Mouse (Mus musculus): ENCODE results near the gene Alpk1.

Alpk1 gene

DNA sequence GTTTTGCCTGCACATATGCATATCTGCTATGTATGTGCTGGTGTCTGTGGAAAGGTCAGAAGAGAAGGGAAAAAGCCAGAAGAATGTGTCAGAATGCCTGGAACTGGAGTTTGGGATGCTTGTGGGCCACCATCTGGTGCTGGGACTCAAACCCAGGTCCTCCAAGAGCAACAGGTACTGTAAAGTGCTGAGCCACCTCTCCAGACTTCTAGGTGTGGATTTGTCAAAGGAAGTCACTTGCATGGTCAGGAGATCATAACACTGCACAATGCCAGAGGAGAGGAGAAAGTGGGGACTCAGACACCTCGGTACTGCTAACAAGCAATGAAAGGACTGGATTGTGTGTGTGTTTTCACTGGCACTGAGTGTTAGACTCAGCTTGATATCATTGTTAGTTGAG, 150.1 kb downstream of the Alpk1 start:
- no peak for DNase-seq (ENCODE audit: low read depth, low spot score)

DNA sequence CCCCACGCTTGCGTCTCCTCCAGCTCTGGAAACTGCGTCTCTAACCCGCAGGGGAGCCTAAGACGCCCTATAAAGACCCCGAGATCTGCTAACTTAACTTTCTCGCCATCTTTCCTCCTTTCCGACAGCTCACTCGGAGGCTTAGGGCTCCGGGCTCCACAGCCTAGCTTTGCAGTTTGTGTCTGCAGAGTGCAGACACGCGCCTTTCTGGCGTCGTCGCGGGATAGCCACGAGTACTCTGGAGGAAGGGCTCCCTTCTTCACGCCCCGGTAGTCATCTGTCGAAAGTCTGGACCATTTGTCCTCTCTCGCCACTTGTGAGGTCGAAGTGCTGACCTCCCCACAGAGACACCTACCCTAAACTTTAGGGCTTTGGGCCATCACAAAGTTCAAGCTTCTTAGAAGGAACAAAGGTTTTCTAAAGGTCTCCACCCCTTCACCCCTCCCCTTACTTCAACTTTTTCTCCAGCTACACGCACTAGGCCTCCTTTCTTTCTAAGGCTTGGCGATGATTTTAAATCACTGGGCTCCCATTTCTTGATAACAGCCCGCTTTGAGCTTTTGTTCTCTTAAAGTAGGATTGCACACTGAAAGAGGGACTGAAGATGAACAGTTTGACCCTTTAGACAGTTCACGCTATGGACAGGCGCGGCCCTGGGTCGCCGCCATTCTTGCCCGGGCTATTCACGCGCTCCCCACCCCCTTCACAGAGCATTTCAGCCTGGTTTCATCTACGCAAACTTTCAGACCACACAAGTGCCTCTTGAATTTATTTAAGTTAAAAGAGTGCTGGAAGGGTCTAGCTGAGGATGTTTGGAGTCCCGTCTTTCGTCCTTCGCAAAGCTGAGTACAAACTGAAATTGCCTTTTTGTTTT, 151.8 kb downstream of the Alpk1 start:
- no peak for DNase-seq (ENCODE audit: low read depth, low spot score)

DNA sequence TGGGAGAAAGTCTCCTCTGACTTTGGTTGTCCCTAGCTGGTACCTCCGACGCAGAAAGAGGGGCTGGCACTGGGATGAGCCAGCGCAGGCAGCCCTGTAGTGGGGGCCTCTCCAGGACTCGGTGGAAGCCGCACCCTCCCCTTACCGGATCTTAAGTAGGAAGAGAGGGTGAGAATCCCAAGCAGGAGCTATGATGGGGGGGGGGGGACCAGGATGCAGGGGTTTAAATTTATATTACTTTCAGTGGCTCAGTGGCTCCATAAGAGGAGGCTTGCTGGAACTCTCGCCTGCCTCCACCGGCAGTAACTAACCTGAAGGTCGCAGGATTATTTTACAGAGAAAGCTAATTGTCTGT, 152.4 kb downstream of the Alpk1 start:
- no peak for DNase-seq (ENCODE audit: low read depth, low spot score)

DNA sequence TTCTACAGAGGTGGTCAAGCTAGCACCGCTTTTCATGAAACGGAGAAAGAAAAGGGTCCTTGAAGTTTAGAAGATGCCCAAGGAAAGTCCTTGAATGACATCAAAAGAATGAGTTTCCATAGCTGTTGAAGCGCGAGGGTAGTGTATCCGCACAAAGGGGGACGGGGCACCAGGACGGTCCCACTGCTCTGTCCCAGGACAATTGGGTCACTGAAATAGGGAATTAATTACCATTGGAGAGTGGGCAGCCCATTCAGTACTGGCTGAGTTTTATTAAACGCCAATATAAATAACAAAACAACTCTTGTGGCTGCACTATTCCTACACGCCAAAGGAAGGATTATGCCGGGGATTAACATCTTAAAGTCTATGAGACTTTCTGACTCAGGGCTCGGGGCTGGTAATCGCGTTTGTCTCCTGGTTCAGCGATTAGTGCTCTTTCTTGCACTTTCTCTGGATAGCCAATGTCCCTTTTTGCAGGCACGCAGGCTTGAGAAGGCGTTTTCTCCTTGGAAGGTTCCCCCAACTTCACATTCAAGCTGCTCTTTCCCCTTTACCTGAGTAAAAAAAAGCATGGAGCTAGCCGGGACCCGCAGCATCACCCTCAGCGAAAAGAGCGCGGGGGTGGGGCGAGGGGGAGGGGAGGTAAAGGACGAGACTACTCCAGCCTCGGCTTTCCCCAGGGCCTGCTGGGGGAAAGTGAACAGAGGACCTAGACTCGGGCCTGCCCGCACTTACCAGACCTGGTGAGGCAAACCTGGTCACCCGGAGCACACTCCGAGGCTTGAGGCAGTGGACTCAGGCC, 153.0 kb downstream of the Alpk1 start:
- no peak for DNase-seq (ENCODE audit: low read depth, low spot score)

DNA sequence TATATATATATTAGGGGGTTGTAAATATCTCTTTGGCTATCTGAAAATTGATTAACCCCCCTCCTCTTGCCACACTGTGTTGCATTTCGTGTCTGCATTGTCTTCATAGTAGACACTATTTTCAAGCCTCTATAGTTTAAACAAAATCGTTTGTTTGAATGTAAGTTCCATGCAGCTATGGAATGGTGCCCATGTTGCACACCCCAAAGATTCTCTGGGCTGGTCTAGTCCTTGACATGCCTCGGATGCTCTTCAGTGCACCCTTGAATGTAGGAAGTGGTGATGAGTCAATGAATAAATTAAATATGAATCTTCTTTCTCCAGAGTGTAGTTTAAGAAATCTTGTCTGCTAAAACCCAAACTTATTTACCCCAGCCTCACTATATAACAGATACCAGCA, 153.8 kb downstream of the Alpk1 start:
- no peak for DNase-seq (ENCODE audit: low read depth, low spot score)

DNA sequence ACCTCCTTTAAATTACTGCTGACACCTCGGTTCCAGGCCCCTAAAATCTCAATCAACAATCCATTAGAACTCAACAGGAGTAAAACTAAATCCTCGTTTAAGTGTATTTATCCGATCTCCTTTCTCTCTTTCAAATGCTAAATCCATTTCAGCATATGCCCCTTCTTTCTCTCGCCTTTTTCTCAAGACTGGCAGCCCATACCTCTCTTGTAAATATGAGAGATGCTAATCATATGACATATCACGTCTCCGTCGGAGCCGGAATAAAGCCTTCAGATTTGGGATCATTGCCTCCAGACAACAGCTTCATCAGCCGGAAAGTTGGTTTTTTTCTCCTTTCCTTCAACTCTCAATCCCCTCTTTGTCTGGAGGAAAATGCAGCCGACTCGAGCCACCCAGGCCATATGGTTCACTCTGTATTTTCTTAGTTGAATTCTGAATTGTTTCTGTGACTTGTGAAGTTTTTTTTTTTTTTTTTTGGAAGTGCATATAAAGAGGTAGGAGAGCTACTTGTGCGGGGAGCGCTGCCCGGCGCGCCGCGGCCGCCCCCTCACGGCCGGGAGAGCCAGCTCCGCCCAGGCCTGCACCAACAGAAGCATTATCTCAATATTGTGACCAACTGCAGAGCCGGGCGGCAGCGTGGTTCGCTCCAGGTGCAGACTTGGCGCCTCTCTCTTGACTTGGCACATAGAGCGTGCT, 154.5 kb downstream of the Alpk1 start:
- peak; percentile 21 for DNase-seq (ENCODE audit: low read depth, low spot score)

DNA sequence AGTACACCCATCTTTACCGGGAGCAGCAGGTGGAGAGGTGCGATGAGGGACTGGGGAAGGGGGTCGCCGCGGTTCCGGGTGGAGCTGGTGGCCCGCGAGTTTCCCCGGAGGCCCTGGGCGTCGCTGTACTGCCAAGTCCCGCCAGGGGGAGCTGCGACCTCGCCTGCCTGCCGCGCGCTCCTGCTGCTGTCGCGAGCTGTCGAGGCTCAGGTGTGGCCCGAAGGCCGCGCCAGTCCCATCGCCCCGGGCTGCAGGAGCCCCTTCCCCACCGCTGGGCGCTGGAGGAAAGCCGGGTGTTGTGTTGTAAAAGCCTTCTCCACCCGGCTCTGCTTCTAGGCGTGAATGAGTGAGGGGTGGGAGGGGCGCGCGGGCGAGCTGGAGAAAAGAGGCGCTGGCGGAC, 155.0 kb downstream of the Alpk1 start:
- peak; percentile 13 for DNase-seq (ENCODE audit: low read depth, low spot score)

All from 3T3-L1 (cell line).